Mouse (Mus musculus): Measurements from ENCODE around the gene Plxnc1.

The Plxnc1 gene

GRCm38 (mm10) chr10:94919960-94920359 is 24.7 kb downstream of the Plxnc1 start:
- no peak for DNase-seq

GRCm38 (mm10) chr10:94919552-94919951 is 25.1 kb downstream of the Plxnc1 start:
- peak; percentile 23 for DNase-seq

- no peak for DNase-seq
Measured at GRCm38 (mm10) chr10:94918618-94919017, 26.0 kb downstream of the Plxnc1 start.

- DNase-seq, result no peak
Measured at GRCm38 (mm10) chr10:94917990-94918389, 26.6 kb downstream of the Plxnc1 start.

GRCm38 (mm10) chr10:94917354-94917753 is 27.3 kb downstream of the Plxnc1 start:
- no peak for DNase-seq

GRCm38 (mm10) chr10:94916610-94917009 is 28.0 kb downstream of the Plxnc1 start:
- DNase-seq, result no peak

GRCm38 (mm10) chr10:94915746-94916145 is 28.9 kb downstream of the Plxnc1 start:
- no peak for DNase-seq

- no peak for DNase-seq
Measured at GRCm38 (mm10) chr10:94914081-94914480, 30.6 kb downstream of the Plxnc1 start.

- DNase-seq, result no peak
Measured at GRCm38 (mm10) chr10:94913336-94913739, 31.3 kb downstream of the Plxnc1 start.

GRCm38 (mm10) chr10:94912551-94912950 is 32.1 kb downstream of the Plxnc1 start:
- DNase-seq, result no peak

GRCm38 (mm10) chr10:94911102-94911501 is 33.5 kb downstream of the Plxnc1 start:
- DNase-seq, result no peak

- no peak for DNase-seq
Measured at GRCm38 (mm10) chr10:94910570-94910969, 34.1 kb downstream of the Plxnc1 start.

- DNase-seq, result no peak
Measured at GRCm38 (mm10) chr10:94909789-94910188, 34.8 kb downstream of the Plxnc1 start.

GRCm38 (mm10) chr10:94908976-94909717 is 35.5 kb downstream of the Plxnc1 start:
- DNase-seq, result no peak

- no peak for DNase-seq
Measured at GRCm38 (mm10) chr10:94905689-94906473, 38.8 kb downstream of the Plxnc1 start.

- no peak for DNase-seq
Measured at GRCm38 (mm10) chr10:94905219-94905618, 39.4 kb downstream of the Plxnc1 start.

- no peak for DNase-seq
Measured at GRCm38 (mm10) chr10:94896950-94897349, 47.7 kb downstream of the Plxnc1 start.

GRCm38 (mm10) chr10:94896311-94896710 is 48.3 kb downstream of the Plxnc1 start:
- DNase-seq, result no peak

GRCm38 (mm10) chr10:94895876-94896275 is 48.8 kb downstream of the Plxnc1 start:
- DNase-seq, result no peak

GRCm38 (mm10) chr10:94889735-94890134 is 54.9 kb downstream of the Plxnc1 start:
- DNase-seq, result no peak

- no peak for DNase-seq
Measured at GRCm38 (mm10) chr10:94883216-94883615, 61.4 kb downstream of the Plxnc1 start.

- DNase-seq, result no peak
Measured at GRCm38 (mm10) chr10:94871506-94871905, 73.1 kb downstream of the Plxnc1 start.

GRCm38 (mm10) chr10:94871102-94871501 is 73.5 kb downstream of the Plxnc1 start:
- DNase-seq, result no peak
